Mouse (Mus musculus) lung, postnatal 25 days (tissue): ENCODE measurements at regions not wholly inside any gene's neighbourhood (a gene's known extent, or its start where the extent isn't known, plus 50 kb on each side); places are given as distances from the start of the nearest gene placed in this dataset.

Source experiments
- DNase-seq: peaks from one replicate; pipeline ENCODE4 v3.0.0; 2022; ENCODE audit warnings: low spot score

DNA sequence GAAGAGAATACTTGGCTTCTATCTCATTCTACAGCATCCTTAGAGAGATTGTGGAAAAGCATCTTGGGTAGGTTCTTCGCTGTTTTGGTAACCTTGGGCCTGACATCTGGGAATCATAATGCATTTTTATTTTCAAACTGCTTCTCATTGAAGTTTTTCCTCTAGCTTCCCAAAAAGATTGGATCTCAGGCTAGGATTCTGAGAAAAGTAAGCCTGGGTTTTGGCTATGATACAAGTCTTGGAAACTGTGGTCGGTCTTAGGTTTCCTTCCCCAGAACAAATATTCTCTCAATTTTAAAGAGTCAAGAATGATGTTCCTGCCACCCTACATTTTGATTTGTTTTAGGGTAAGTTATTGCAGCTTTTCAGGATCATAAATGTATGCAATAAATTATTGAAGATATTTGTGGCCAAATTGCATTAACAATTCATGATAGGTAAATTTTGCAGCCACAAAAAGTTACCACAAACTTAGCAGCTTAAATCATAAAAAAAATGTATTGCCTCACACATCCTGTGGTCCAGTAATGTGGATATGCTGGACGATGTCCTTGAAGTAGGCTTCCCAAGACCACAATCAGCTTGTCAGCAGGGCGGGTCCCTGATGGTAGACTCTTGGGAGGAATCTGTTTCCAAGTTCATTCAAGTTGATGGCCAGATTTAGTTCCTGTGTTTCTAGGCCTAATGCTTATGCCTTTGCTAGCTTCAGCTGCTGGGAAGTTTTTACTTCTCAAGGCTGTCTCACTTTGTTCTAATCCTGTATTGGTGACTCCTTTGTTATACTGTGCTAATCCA lies 257.6 kb upstream of the Adamts5 start:
- no peak for DNase-seq

DNA sequence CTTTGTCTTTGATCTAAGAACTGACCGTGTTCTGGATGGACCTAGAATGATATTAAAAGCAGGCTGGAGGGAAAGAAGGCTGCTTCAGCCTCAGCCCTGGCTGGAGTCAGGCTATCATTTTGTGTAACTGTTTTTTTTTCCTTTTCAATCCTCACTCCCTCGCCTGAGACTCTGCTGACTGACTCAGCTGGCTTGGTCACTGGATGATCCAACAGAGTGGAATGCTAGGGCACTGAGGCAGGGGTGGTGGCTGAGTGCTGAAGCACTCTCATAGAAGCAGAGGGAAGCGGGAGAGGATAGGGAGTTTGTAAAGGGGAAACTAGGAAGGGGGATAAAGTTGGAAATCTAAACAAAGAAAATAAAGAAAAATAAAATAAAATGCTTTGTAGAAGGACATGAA lies 236.5 kb upstream of the Adamts5 start:
- DNase-seq, result no peak

DNA sequence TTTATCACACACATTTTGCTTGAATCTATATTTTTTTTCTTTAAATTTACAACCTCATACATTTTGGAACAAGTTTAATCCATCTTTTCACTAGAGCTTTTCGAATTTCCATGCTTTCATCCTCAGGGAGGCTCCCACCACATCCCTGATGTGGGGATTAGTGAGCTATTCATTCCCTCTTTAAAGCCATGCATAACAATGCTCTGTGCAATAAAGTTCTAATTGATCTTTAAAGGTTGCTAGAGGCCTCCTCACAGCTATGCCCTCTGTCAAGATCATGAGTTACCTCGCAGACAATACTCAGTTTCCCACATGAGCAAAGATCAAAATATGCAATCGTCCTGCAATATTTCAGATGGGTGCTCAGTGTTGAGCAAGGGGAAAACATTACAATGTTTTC lies 234.5 kb upstream of the Adamts5 start:
- DNase-seq, result no peak

DNA sequence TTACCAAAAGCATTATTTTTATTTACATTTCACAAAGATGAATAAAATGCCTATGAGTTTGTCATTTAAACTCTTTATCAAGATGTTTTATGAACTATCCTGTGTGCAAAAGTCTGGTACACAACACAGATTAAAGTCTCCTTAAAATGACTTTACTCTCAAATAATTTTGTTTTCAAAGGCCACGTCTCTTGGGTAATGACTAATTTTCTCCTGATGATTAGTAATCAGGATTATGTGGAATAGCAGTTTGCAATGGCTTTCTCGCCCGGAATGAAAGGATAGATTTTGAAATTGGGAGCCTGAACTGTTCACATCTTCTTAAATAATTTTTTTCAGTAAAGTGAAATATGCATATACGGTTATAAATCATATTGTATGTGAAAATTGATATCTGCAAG lies 225.8 kb upstream of the Adamts5 start:
- no peak for DNase-seq

DNA sequence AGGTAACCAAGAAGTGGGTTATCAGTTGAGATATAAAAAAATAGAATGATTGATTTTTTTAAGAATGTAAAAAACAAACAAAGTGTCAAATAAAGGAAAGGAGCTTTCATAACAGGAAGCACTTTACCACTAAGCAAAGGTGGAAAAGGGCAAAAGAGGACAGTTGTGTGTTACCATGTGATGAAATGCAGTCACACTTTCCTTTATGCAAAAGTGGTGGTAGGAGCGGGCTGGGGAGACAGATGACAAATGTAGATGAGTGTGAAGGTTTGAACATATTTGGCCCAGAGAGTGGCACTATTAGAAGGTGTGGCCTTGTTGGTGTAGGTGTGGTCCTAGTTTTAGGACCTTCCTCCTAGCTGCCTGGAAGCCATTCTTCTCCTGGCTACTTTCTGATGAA lies 222.6 kb upstream of the Adamts5 start:
- DNase-seq, result no peak

DNA sequence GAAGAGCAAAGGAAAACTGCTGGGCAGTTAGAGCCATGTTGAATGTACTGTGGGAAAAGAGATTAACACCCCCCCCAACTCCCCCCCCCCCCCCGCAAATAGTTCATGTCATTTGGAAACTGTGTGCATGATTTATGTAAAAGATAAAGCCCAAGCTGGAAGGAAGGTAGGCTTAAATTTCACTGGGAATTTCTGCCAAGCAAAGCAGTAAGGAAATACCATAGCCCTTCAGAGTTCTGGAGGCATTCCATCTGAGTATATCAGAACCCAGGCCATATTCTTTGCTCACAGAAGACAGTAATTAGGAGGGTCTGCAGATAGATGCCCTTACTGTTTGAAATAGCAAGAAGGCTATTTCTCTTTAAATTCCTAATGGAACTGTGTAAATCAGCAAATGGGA lies 221.3 kb upstream of the Adamts5 start:
- DNase-seq, result no peak

DNA sequence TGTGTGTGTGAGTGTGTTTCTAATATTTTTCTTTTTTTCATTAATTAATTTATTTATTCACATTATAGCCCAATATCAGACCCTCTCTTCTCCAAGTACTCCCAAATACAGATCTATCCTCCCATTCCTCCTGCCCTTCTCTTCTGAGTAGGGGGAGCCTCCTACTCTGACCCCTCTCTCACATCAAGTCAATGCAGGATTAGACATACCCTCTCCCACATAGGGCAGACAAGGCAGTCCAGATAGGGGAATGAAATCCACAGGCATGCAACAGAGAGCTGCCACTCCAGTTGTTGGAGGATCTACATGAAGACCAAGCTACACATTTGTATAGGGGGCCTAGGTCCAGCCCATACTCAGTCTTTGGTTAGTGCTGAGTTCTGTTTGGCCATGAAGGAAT lies 216.3 kb upstream of the Adamts5 start:
- DNase-seq, result no peak

DNA sequence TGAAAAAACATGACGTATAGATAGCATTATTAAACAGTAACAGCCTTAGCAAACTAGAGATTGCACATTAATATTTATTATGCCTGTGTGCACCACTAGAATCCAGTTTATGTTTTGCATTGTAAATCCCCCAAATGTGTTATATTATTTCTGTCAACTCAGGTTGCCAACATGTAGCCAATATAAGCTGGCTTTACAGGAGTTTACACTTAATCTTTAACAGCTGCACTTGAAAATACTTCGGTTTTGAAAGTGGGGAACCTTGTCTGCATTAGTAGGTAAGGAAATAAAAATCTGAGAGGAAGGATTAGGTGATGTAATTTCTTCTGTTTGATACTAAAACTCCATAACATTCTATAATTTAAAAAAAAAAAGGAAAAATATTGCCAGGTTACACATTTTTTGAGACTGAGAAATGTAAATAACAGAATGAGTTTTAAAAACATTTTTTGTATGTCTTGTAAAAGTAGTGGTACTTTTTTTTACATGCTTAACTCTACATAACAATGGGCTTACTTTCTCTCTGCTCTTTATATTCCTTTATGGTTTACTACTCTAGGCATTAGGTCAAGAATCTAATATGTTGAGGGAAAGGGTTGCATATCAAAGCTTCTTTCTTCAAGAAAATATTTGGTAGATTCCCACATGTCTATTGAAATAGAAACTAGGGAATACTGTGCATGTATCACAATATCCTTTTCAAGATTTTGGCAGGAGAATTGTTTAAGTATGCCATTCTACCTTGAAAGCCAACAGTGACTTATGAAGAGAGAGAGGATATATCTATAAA lies 214.2 kb upstream of the Adamts5 start:
- no peak for DNase-seq

DNA sequence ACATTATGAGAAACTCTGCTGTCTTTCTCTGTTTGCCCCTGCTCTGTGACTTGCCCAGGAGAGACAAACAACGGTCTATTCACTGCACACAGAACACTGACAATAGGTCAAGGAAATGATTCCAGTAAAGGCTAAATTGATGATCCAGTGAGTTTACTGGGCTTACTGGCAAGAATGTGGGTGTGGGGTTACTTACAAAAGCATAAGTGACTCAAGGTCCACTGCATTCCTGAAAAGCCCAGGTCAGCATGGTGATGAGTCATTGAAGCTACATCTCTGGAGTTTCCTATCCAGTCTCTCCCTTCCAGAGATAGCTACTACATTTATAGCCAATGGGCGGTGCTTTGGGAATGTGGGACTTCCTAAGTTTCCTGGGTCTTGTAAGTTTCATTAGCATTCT lies 192.8 kb upstream of the Adamts5 start:
- DNase-seq, result no peak

DNA sequence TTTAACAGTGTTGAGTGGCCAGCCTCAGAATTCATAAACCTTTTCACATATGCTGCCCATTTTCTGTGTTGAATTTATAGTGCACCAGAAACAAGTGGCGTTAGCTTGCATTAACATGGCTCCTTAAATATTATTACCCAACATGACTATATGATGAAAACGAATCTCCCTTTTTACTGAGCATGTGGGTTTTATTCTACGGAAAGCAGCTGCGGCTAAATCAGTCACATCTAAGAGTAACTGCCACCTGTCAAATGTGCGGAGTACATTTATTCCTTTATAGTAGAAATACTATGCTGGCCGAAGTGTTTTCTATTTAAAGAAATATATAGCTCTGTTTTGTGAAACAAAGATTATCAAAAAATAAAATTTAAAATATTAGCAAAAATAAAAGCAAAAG lies 188.5 kb upstream of the Adamts5 start:
- DNase-seq, result no peak

DNA sequence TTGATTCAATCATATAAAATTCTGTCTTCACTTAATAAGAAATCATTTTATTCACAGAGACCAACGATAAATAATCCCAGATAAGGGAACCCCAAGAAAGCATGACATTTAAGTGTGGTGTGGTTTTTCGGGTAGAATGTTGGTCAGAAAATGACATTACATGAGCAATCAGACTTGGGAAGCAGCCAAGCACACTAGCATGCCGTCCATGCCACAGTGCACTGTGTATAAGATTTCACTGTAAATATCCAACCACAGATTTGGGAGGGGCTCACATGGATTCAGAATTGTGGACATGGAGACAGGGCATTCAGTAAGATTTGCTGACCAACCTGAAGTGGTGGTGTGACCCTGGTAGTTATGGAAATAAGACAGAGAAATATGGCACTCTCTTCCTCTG lies 185.8 kb upstream of the Adamts5 start:
- no peak for DNase-seq

DNA sequence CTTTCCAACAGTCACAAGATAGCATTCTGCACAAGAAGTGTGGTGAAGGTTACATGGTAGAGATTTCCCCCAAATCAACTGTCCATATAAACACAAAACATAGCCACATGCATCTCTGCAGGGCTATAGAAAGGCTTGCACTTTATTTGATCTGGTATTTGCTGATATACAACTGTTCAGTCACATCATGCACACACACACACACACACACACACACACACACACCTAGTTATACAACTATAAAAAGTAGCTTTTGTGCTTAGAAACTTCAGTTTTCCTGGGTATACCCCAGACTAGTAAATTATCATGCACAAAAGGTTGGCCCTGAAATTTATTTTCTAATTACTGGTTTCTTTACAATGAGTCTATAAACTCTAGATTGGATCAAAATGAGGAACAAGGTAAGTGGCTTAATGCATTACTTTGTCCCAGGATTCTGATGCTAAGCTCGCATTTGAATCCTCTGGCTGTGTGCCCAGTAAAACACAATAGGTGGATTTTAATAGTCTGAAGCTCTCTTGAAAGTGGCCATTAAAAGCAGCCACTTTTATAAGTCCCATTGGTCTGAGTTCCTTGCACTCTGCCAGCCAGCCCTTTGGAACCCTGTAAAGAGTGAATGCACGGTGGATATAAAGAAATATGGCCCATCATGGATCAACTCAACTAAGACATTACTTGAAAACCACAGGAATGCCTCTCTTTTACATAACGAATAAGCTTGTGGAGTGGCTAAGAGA lies 166.2 kb upstream of the Adamts5 start:
- no peak for DNase-seq

DNA sequence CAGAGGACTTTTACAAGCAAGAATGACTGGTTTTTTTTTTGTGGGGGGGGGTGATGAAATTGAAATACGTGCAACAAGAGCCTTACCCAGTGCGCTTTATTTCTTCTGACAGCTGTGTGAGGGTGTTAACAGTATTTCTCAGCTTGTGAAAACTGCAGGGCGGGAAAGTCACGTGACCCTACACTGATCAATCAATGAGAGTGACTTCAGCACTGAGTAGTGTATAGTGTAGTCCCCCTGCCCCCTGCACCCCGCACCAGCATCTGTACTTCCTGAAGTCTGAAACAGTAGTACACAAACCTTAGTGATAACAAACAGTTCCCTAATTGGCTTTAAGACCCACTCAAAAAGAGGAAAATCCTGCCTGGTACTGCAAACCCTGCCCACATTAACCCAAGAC lies 158.5 kb upstream of the Adamts5 start:
- no peak for DNase-seq

DNA sequence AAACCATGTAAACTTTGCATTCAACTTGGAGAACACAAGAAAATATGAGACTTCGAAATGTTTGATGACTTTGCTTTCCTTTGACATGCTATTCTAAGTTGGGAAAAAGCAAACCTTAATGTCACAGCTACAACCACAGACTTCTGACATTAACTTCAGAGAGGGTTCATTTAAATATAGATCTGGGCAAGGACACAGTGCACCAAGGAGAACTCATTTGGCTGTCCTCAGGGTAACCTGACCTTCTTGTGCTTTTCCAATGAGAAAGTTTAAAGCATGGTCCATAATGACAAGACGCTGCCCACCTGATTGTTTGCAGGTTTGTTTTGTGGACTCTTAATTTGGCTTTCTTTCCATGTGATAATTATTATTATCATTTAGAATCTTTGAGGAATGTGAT lies 143.1 kb upstream of the Adamts5 start:
- no peak for DNase-seq

DNA sequence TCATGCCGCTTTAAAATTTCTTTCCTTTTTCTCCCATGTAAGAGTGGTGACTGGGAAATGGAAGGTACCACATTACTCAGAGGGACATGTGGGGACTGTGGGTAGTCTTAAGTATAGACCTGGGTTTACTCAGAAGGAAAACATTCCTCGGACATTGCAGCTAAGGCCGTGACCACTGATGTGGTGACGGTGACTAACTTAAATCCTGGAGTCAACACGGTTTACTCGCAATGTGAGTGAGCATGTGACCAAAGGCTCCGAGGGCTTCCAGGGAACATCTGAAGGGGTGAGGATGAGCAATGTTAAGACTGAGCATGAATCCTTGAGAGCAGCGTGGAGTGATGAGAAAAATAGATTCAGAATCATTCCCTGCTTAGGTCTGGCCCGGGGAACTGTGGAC lies 133.1 kb upstream of the Adamts5 start:
- DNase-seq, result no peak

DNA sequence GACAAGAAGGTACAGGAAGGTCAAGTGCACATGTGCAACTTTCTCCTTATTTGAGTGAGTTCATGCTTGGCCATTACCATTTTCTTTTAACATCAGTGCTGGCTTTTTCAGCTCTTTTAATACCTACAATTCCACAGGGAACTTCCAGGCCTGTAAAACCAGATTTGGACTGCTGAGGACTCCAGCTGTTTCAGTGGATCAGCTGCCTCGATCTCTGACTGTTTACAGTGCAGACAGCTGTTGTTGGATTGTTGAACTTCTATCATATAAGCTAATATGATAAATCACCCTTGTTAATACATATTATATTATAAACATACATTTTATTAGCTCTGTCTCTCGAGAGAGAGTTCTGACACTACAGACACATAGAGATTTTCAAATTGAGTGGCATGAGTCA lies 126.1 kb upstream of the Adamts5 start:
- no peak for DNase-seq

DNA sequence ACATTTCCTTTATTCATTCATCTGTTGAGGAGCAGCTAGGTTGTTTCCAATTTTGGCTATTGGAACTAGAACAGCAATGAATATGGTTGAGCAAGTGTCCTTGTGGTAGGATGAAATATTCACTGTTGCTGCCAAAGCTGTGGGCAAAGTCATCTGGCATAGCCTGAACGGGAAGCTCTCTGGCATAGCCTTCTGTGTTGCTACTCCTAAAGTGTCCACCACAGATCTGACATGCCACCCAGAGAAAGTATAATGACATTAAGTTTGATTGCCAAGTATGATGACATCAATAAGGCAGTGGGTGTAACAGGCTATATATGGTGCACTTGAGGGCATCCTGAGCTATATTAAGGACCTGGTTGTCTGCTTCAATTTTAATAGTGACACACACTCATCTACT lies 113.7 kb upstream of the Adamts5 start:
- no peak for DNase-seq

DNA sequence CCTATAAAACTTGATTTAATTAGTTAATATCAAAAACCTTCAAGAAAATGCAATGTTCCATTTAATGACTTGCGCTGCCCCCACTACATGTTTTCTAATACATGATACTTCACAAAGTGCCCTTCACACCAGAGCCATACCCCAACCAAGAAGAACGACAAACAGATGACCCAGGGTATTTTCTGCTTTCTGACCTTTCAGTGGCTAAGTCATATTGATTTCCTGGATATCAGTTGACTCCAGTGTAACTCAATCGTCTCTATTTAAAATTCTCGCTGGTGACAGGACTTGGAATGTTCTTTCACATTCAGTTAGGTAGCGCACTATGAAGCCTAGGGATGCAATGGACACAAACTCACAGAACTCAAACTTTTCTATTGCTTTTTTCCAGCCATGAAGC lies 109.4 kb upstream of the Adamts5 start:
- DNase-seq, result no peak

DNA sequence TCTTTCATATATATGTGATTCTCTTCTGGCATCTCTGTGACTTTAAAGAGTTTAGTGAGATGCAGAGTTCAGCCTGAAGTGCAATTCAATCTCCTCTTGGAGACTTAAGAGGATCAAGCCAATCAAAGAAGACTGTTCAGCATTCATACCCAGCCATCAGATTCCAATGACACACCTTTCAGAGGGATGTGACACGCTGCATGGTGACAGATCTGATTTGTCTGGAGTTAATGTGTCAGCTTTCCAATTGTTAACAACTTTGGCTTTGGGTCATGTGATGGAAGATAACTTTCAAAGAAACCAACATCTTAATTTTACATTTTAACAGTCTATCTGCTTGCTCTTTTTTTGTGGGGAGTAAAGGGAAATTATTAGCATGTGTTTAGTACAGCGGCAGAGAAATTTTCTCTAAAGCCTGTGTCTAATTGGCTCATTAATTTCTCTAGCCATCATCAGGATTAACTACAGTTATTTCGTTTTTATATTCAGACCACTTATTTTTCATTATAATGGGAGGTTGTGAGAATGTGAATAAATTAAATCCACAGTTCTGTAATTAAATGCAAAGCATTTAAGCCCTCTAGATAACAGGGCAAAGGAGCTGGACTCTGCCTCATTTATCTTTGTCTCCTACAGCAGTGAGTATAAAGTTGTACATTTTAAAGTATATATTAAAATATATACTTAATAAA lies 108.2 kb upstream of the Adamts5 start:
- DNase-seq, result no peak

DNA sequence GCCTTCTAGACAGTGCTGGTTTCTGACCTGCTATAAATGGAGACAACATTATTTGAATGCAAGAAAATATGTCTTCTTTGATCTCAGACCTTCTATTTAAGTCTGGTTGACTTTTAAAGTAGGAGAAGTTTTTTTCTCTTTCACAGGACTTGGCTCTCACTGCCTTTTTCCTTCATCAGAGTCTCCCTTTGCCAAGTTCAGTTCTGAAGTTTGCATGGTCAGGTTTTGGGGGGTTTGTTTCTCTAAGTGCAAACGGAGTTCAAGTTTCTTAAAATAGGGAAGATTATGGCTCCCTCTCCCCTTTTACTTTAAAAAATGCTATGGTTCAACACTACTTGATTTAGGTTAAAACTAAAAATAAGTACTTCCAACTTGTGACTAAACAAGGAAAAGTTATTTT lies 106.2 kb upstream of the Adamts5 start:
- no peak for DNase-seq

DNA sequence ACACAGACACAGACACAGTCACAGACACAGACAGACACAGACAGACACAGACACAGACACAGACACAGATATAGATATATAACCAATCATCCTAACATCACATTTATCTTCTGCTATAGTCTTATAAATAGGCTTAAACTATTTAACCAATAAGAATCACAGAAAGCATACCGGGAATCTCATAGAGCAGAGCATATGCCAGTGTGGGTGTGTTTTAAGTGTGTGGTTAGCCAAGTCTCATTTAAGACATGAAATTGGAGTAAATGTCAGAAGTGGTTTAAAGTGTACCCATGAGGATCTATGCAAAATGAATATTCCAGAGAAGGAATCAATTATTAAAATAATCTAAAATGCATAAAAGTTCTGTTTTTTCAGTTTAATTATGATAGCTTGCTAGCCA lies 99.2 kb upstream of the Adamts5 start:
- no peak for DNase-seq

DNA sequence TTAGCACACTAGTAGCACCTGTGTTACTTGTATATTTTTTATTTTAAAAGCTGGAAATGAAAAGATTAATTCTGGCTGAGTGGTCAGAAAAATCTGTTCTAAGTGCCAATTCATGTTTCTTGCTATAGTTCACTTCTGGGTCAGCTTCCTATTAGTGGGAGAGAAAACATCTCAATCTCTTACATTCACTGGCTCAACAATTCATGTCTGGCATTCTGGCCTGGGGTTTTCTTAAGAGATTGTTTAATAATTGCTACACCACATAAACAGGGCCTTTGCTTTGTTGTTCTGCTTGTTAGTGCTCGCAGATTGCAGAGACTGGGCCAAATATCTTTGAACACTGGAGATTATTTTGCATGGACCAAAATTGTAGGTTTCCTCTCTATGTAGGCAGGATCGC lies 84.2 kb upstream of the Adamts5 start:
- no peak for DNase-seq

DNA sequence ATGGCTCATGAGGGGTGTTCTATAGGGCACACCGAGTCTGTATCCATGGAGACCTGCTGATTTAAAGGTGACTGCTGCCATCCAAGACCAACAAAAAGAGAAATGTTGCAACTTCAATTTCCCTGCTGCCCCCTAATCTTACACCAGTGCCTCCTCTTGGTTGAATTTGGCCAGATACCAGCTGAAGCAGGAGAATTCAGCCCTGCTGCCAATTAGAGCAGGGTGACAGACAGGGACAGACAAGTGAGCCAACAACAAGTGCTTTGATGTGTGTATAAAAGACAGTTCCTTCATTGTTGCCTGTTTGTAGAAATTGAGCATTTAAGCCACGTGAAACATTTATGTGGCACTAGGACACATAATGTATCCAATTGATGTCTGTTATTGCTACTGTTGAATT lies 75.5 kb upstream of the Adamts5 start:
- DNase-seq, result no peak
